Mouse (Mus musculus) forebrain, embryonic 16.5 days (tissue): ENCODE measurements around the gene Slc34a1. TPM values are rescaled to one million over a fixed set of nuclear protein-coding genes. Genes with fewer than 3 reads are reported as not detected.

Experiments used
- ATAC-seq: fragments of 200-750 bp; cut with Nextera tagmentation; 2 replicates; pipeline ENCODE4 v1.8.0; 2017; ENCODE audit warnings: mild to moderate bottlenecking, moderate library complexity
- H3K27ac ChIP-seq: fragments of 300-500 bp; sonication (generic); 2 replicates; pipeline ENCODE4 v1.5.1; 2014; ENCODE audit warnings: low read length, control low read depth
- H3K27me3 ChIP-seq: fragments of 300-500 bp; sonication (generic); replicated peaks from 2 replicates; pipeline ENCODE4 v1.6.1; 2014; ENCODE audit warnings: low read length; ENCODE audit not compliant: control insufficient read depth, insufficient read depth
- H3K36me3 ChIP-seq: fragments of 300-500 bp; sonication (generic); 2 replicates; pipeline ENCODE4 v1.6.1; 2014; ENCODE audit not compliant: control insufficient read depth, insufficient read depth
- H3K4me1 ChIP-seq: fragments of 300-500 bp; sonication (generic); replicated peaks from 2 replicates; pipeline ENCODE4 v1.6.1; 2014; ENCODE audit warnings: low read length; ENCODE audit not compliant: control insufficient read depth, insufficient read depth
- H3K4me2 ChIP-seq: fragments of 300-500 bp; sonication (generic); 2 replicates; pipeline ENCODE4 v1.6.1; 2014; ENCODE audit warnings: mild to moderate bottlenecking, low read length, control low read depth
- H3K4me3 ChIP-seq: fragments of 300-500 bp; sonication (generic); replicated peaks from 2 replicates; pipeline ENCODE4 v1.5.1; 2014; ENCODE audit warnings: mild to moderate bottlenecking, low read length, control low read depth
- H3K9ac ChIP-seq: fragments of 300-500 bp; sonication (generic); replicated peaks from 2 replicates; pipeline ENCODE4 v1.6.1; 2014; ENCODE audit warnings: low read depth, low read length, control low read depth
- H3K9me3 ChIP-seq: fragments of 300-500 bp; sonication (generic); 2 replicates; pipeline ENCODE4 v1.6.1; 2016; ENCODE audit warnings: low read length; ENCODE audit not compliant: control insufficient read depth
- WGBS: fragments of 180-500 bp; shearing (Covaris S2); extraction: QIAGEN DNeasy Blood & Tissue Kit; methylation state at CpG from one replicate; pipeline ENCODE4 v1.1.7; 2014; 5-methylcytosine and 5-hydroxymethylcytosine counted together
- polyA plus RNA-seq: library from polyadenylated mRNA; unstranded; fragments of >200 nt; fragmentation: Nextera tagmentation; extraction: Ambion mirVana; gene quantifications from 2 replicates; pipeline ENCODE4 v1.2.1, GENCODE M21; 2015

Gene Slc34a1
- polyA plus RNA-seq, 1 experiment from 2014 or later: not detected

DNA sequence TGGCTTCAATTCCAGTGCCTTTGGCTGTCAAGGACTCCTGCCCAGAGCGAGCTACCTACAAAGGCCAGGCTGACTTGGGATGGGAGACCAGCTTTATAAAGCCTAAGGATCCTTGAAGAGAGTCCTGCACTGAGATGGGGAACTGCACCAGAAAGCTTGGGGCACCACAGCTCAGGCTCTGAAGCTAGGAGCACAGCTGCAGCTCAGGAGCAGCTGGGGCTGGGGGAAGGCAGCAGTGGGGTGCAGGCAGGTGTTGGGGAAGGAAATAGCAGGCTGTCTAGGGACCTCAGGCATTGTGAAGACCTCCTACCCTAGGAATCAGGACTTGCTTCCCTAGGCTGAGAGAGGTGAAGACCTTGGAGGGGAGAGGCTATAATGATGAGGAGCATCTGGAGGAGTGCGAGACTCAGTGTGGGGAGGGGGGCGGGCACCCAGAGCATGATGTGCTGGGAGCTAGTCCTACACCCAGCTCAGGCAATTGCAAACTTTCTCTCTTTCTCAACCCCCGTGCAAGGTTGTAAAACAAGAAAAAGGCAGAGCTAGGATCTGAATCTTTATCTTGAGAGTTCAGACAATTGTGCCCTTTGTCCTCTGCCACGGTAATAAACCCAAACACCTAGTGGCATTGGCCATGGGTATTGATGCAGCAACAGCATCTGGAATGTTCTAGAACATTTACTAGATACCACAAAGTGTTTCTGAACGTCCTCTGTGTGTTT lies 23.6 kb upstream of the Slc34a1 start:
- no peak overlapping the region for H3K9ac ChIP-seq
- H3K36me3 ChIP-seq: no peaks in the 10 kb centered on the region
- no peak overlapping the region for H3K4me3 ChIP-seq
- H3K27me3 ChIP-seq: peaks cover 20% of the 10 kb centered on the region
- WGBS: 70% methylated on average over 6 of the region's 6 CpGs
- H3K27ac ChIP-seq: no peak overlapping the region
- no peak for ATAC-seq
- H3K4me1 ChIP-seq: no peaks in the 10 kb centered on the region
- H3K4me2 ChIP-seq: no peak overlapping the region
- H3K9me3 ChIP-seq: no peaks in the 10 kb centered on the region

DNA sequence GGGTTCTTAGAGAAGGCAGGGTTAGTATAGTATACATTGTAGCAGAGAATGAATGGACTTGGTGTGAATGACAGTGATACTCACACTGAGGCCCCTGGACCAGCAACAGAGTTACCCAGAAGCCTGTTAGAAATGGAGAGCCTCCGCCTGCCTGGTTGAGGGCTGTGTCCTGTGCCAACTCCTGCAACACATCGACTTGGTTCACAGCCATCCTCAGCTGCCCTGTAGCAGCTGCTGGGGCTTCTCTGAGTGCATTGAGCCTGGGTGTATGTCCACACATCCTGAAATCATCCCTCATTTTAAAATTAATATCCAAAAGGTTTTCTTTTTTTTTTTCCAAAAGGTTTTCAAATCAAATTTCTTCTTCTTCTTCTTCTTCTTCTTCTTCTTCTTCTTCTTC lies 22.1 kb upstream of the Slc34a1 start:
- H3K36me3 ChIP-seq: no peaks in the 10 kb centered on the region
- 55% methylated on average over 2 of the region's 2 CpGs for WGBS
- no peaks in the 10 kb centered on the region for H3K9me3 ChIP-seq
- H3K4me2 ChIP-seq: no peak overlapping the region
- peaks cover 33% of the 10 kb centered on the region for H3K27me3 ChIP-seq
- no peak overlapping the region for H3K4me3 ChIP-seq
- H3K4me1 ChIP-seq: no peaks in the 10 kb centered on the region
- ATAC-seq: no peak
- H3K9ac ChIP-seq: no peak overlapping the region
- H3K27ac ChIP-seq: no peak overlapping the region

DNA sequence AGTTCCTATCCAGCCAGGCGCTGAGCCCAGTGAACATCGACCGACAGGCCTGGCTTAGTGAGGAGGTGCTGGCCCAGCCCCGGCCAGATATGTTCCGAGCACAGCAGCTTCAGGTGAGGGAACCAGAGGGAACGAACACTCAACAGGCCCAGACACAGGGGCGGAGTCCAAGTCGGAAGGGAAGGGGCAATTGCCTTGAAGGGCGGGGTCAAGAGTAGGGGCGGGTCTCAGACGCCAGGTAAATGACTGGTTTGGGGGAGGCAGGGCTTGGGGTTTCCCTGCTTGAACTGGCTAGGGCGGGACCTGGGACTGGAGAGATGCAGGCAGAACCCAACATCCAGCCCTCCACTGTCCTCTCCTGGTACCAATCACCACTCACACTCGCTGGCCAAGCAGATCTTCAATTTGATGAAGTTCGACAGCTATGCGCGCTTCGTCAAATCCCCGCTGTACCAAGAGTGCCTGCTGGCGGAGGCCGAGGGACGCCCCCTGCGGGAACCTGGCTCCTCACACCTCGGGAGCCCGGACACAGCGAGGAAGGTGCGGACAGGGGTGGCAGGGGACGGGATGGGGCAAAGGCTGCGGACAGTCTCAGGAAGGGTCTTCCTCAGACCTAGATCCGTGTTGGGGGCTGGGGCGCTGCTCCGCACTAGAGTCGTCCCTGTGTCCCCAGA lies 18.9 kb upstream of the Slc34a1 start:
- H3K9me3 ChIP-seq: no peaks in the 10 kb centered on the region
- no peak for ATAC-seq
- no peak overlapping the region for H3K27ac ChIP-seq
- H3K27me3 ChIP-seq: peaks cover 37% of the 10 kb centered on the region
- 4% methylated on average over 32 of the region's 32 CpGs for WGBS
- H3K36me3 ChIP-seq: no peaks in the 10 kb centered on the region
- H3K9ac ChIP-seq: no peak overlapping the region
- no peak overlapping the region for H3K4me2 ChIP-seq
- no peaks in the 10 kb centered on the region for H3K4me1 ChIP-seq
- no peak overlapping the region for H3K4me3 ChIP-seq

DNA sequence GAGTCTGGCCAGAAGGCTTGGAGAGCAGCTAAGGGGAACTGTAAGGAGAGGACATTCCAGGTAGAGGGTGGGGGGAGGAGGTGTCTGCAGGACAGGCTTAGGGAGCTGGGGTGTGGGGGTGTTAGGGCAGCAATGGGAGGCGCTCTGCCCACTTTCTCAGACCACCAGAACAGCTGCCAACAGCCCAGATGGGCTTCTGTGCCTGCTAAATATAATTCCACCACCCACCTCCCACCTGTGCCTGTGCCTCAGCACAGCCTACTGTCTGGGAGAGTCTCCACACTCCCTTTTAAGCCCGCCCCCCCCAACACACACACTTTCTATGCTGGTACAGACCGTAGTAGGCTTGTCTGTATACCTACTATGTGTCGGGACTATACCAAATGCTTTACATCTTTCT lies 16.2 kb upstream of the Slc34a1 start:
- H3K9ac ChIP-seq: no peak overlapping the region
- H3K4me1 ChIP-seq: no peaks in the 10 kb centered on the region
- 72% methylated on average over 4 of the region's 4 CpGs for WGBS
- peaks cover 37% of the 10 kb centered on the region for H3K27me3 ChIP-seq
- no peaks in the 10 kb centered on the region for H3K36me3 ChIP-seq
- H3K4me2 ChIP-seq: no peak overlapping the region
- no peaks in the 10 kb centered on the region for H3K9me3 ChIP-seq
- ATAC-seq: no peak
- H3K27ac ChIP-seq: no peak overlapping the region
- no peak overlapping the region for H3K4me3 ChIP-seq

DNA sequence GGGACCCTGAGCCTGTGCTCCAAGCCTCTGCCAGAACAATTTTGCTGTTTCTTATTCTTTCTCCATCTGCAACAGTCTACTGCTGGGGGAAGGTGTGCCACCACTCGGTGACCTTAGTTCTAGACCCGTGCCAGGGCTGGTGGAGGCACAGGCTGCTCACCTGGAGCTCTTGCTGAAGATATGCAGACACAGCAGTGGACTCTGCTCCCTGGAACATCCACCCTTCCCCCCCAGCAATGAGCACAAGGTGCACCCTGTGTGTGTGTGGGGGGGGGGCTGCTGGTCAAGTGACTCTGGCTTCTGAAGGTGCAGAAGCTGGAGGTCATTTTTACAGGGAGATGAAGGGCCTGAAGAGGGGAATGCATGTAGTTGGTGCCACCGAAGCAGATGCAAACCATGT lies 7.3 kb upstream of the Slc34a1 start:
- WGBS: 84% methylated on average over 3 of the region's 3 CpGs

DNA sequence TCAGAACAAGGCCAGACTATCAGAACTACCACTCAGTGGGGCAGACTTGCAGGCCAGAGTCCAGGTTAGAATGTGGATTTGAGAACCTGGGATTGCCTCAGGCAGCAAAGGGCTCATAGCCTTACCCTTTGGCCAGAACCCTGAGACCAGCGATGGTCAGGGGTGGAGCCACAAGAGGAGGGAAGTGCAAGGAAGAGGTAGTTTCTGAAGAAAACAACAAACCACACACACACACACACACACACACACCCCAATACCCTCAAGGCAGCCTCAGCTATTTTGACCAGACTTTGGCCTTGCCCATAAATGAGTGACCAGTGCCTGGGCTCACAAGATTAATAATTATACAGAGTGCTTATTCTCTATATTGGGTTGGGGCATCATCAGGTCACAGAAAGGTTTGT lies 6.4 kb upstream of the Slc34a1 start:
- no peaks in the 10 kb centered on the region for H3K36me3 ChIP-seq
- H3K4me3 ChIP-seq: no peak overlapping the region
- H3K4me1 ChIP-seq: no peaks in the 10 kb centered on the region
- WGBS: 94% methylated on average over 1 of the region's 1 CpGs
- no peaks in the 10 kb centered on the region for H3K9me3 ChIP-seq
- H3K9ac ChIP-seq: no peak overlapping the region
- ATAC-seq: no peak
- no peak overlapping the region for H3K4me2 ChIP-seq
- H3K27ac ChIP-seq: no peak overlapping the region
- no peaks in the 10 kb centered on the region for H3K27me3 ChIP-seq

More for the DNA sequence above, 7.3 kb upstream of the Slc34a1 start:
- H3K4me3 ChIP-seq: no peak overlapping the region
- H3K9ac ChIP-seq: no peak overlapping the region
- H3K4me2 ChIP-seq: no peak overlapping the region
- H3K9me3 ChIP-seq: no peaks in the 10 kb centered on the region
- H3K36me3 ChIP-seq: no peaks in the 10 kb centered on the region
- no peaks in the 10 kb centered on the region for H3K4me1 ChIP-seq
- no peak for ATAC-seq
- H3K27me3 ChIP-seq: no peaks in the 10 kb centered on the region
- H3K27ac ChIP-seq: no peak overlapping the region

DNA sequence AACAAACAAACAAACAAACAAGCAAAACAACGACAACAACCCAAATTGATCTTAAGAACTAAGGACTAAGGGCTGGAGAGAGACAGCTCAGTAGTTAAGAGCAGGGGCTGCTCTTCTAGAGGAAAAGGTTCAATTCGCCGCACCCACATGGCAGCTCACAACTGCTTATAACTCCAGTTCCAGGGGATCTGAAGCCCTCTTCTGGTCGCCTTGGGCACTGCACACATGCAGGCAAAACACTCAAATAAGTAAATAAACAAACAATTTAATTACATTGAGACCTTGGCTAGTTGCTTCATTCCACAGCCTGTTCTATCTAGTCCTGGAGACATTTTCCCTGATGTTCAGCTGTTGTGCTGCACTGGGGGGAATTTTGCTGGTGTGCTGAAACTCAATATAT lies 5.1 kb upstream of the Slc34a1 start:
- Histone ChIP-seq H3K4me2 (no peak overlapping the region), H3K27ac (no peak overlapping the region), H3K27me3 (no peaks in the 10 kb centered on the region), H3K36me3 (no peaks in the 10 kb centered on the region), H3K4me3 (no peak overlapping the region), H3K9me3 (no peaks in the 10 kb centered on the region), H3K4me1 (no peaks in the 10 kb centered on the region), H3K9ac (no peak overlapping the region)
- no peak for ATAC-seq
- 67% methylated on average over 4 of the region's 4 CpGs for WGBS

DNA sequence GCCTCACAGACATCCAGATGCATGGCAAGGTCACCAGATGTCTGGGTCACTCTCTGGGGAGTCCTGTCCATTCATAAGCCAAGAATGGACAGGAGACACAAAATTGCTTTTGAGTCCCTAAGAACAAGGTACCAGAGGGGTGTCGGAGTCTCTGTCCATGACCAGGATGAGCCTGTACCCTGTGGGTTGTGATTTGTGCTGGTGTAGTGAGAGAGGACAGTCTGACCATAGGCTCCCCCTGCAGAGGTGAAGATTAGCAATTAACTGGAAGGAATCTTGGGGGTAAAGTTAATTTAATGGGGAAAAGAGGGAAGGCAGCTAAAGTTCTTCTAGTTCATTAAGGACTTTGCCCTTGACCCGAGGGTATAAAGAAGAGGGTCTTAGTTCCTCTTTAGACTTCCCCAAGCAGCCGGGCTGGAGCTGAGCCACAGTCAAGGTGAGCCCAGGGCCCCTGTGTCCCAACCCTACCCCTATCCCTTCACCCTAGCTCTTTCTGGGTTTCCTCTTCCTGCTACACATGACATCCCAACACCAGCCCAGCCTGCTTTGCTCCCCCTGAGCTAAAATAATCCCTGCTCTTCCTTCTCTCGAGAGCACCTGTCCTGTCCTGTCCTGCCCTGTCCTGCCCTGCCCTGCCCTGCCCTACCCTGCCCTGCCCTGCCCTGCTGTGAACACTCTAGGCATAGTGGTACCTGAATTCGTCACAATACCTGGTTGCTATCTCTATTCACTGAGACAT lies 1.5 kb downstream of the Slc34a1 start:
- Histone ChIP-seq H3K9ac (no peak overlapping the region), H3K4me1 (no peaks in the 10 kb centered on the region), H3K27ac (no peak overlapping the region), H3K27me3 (no peaks in the 10 kb centered on the region), H3K36me3 (no peaks in the 10 kb centered on the region), H3K4me3 (no peak overlapping the region), H3K9me3 (no peaks in the 10 kb centered on the region), H3K4me2 (no peak overlapping the region)
- WGBS: 69% methylated on average over 5 of the region's 5 CpGs
- ATAC-seq: no peak

DNA sequence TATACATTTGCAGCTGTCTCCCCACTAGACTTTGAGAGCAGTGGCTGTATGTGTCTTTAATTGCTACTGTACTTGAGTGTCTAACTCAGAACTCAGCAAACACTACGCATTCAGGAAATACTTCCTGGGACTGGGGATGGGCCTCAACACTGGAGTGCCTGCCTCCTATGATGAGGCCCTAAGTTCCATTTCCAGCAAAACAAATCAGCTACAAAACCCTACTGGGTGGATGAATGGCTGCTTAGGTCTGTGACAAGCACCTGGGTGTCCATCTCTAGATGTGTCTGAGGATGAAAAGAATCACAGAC lies 2.0 kb downstream of the Slc34a1 start:
- Histone ChIP-seq H3K4me1 (no peaks in the 10 kb centered on the region), H3K4me3 (no peak overlapping the region), H3K27me3 (no peaks in the 10 kb centered on the region), H3K27ac (no peak overlapping the region), H3K9me3 (no peaks in the 10 kb centered on the region), H3K9ac (no peak overlapping the region), H3K4me2 (no peak overlapping the region), H3K36me3 (no peaks in the 10 kb centered on the region)
- ATAC-seq: no peak
- 89% methylated on average over 1 of the region's 1 CpGs for WGBS
